Mouse (Mus musculus) neutrophil, adult 5-6 weeks (primary cell): ENCODE results near the gene D730048I06Rik. TPM values are rescaled to one million over a fixed set of nuclear protein-coding genes. Genes with fewer than 3 reads are reported as not detected.
"Not testable (repeated sequence)": the region's sequence is repeated elsewhere in the genome, so short reads cannot be mapped to it uniquely, and the experiment has no call there.

Experiments
- ATAC-seq: fragments of 151-379, 151-347 bp; 2 replicates; pipeline ENCODE4 v1.8.0; 2017; ENCODE audit warnings: mild to moderate bottlenecking, moderate TSS enrichment; ENCODE audit not compliant: insufficient number of reproducible peaks, poor library complexity, low FRiP score, severe bottlenecking; ENCODE audit errors: extremely low read depth
- total RNA-seq: library from RNA; stranded (forward); fragments of 200-1000 nt; gene quantifications from 2 replicates; pipeline ENCODE4 v1.2.3, GENCODE M21; 2017

Gene D730048I06Rik
- not detected in 2 replicates for total RNA-seq

- no peak for ATAC-seq
Measured at GRCm38 (mm10) chr9:35790001-35790400, at the start of gene D730048I06Rik, which contains the start of gene Gm27235. Gene D730048I06Rik (minus strand): TSS chr9:35790112. Gene Gm27235 (minus strand): TSS chr9:35790101.

DNA sequence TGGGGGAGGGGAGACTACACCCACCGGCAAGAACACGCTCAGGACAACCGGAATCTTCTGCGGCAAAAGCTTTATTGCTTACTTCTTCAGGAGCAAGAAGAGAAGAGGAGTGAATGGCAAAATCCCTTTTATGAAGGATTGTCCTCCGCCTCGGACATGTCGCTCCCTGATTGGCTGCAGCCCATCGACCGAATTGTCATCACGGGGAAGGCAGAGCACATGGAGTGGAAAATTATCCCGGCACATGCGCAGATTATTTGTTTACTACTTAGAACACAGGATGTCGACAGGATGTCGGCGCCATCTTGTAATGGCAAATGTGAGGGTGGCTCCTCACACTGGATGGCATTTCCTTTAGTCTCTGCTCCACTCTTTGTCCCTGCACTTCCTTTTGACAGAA is 28.0 kb upstream of the D730048I06Rik start:
- ATAC-seq = not testable (repeated sequence)

DNA sequence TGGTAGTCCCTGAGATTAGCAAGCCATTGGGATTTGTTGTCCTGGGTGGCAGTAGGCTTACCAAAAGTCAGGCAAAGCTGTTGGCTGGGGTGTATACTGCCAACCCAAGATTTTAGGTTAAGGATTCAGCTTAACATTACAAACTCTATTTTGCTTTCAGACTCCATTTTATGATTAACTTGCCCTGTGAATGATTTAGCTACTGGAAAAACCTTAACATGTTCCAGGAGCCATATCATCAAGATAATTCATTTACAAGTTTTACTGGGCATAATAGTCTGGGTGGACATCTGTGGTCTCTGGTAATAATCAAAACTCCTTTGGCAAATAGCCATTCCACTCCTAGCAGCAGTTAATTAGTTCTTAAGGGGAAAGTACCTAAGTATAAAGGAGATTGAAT is 8.2 kb upstream of the D730048I06Rik start:
- ATAC-seq = no peak

DNA sequence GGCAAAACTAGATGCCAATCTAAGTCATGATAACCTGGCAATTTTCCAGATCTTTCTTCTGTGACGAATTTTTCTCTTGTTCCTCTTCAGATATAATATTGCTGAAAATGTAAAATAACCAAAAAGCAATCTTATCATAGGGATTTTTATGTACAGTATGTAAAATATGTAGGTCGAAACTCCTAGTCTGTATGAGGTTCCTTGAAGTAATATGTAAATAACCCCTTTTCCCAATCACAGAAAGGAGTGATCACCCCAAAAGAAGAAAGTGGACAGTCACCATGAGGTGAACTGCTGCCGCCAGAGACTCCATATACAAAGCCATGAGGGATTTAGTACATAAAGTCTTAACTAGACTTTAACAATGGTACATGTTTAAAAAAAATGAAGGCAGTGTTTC is 11.9 kb downstream of the D730048I06Rik start, which contains the start of gene Gm17727:
Gene Gm17727, minus strand, starts transcription at position 101 of the 400 bp plus-strand sequence.
- no peak for ATAC-seq

DNA sequence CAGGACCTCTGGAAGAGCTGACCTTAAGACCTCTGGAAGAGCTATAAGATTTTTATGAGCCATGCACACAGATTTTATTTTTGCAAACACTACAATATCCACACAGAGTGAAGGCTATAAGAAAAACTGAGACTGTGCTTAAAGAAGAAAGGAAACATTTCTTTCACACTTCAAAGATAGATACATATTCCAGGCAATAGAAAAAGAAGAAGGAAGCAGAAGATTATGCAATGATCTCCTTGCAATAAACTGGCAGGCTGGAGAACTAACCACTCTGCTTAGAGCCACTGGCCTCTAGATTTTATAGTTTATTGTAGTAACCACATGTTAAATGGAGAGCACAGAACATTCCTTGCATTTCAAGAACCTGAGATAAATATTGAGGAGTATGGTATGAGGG is 33.1 kb downstream of the D730048I06Rik start:
- no peak for ATAC-seq

- ATAC-seq = no peak
Measured at GRCm38 (mm10) chr9:35740749-35741148, 49.2 kb downstream of the D730048I06Rik start, which contains the start of gene Gm17677. Gene Gm17677 (plus strand): TSS chr9:35741049.

Other genes starting within 250 kb of the D730048I06Rik start
- gene Ddx25, start 231.6 kb downstream of the D730048I06Rik start, total RNA-seq = 1.3 and 1.5 TPM in 2 replicates
- 25.6 and 30.9 TPM in 2 replicates for gene Pus3, start 231.5 kb downstream of the D730048I06Rik start, total RNA-seq
- gene Pate2, start 219.8 kb downstream of the D730048I06Rik start, total RNA-seq = not detected in 2 replicates
- 11.9 and 14.5 TPM in 2 replicates for gene Hyls1, start 219.7 kb downstream of the D730048I06Rik start, total RNA-seq
- not detected in 2 replicates for gene Pate4, start 178.2 kb downstream of the D730048I06Rik start, total RNA-seq
- gene Pate3, start 141.9 kb downstream of the D730048I06Rik start, total RNA-seq = not detected in 2 replicates
- not detected in 2 replicates for gene Pate1, start 102.7 kb downstream of the D730048I06Rik start, total RNA-seq
- not detected in 2 replicates for gene Gm17677, start 49.1 kb downstream of the D730048I06Rik start, total RNA-seq
- not detected in 2 replicates for gene Gm17727, start 12.0 kb downstream of the D730048I06Rik start, total RNA-seq
- gene Gm27235, start within 50 bp of the D730048I06Rik start, total RNA-seq = not detected in 2 replicates
- gene 9230110F15Rik, start 54.0 kb upstream of the D730048I06Rik start, total RNA-seq = not detected in 2 replicates
- not detected in 2 replicates for gene 9230113P08Rik, start 118.3 kb upstream of the D730048I06Rik start, total RNA-seq